In the genomic region with DNA sequence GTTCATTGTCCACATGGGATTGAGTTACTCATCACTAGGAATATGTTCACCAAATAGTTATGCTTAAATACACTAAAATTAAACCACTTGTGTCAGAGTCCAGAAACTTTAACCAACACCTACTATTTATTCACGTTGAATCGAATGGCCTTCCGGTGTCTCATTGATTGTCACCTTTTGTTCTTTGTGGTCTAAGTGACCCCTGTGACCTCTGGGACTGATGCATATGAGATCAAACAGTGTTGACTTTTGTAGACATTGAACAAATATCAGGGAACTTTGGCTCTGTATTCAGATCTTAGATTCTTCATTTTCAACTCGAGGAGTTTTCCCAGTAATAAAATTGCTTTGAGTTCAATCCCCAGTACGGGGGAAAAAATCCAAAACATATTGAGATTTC, we compare ENCODE assay signal across 24 mouse cellular contexts. TPM values are rescaled to one million over a fixed set of nuclear protein-coding genes. Genes with fewer than 3 reads are reported as not detected.
"Had no signal": no experiment of that assay in that cellular context is flagged by ENCODE, and none has a peak within 500 bp of the region (broad histone marks: within the 10 kb centered on the region; RNA-seq: fewer than 3 reads in every experiment).

No protein-coding gene starts in this region.

RNA-seq across cellular contexts. Expression of a gene that starts 27.9 kb away (rescaled TPM):
- polyA plus RNA-seq: limb, embryonic 10.5 days; limb, embryonic 11.5 days; limb, embryonic 12.5 days; limb, embryonic 13.5 days; limb, embryonic 14.5 days; limb, embryonic 15.5 days; liver, adult 2 months; lung, adult 2 months; lung, embryonic 14.5 days; lung, embryonic 16.5 days; lung, postnatal 0 days; macrophage; midbrain, embryonic 10.5 days; midbrain, embryonic 11.5 days; midbrain, embryonic 12.5 days; midbrain, embryonic 13.5 days; midbrain, embryonic 14.5 days; midbrain, embryonic 15.5 days; midbrain, embryonic 16.5 days; midbrain, postnatal 0 days; myocyte; neural tube, embryonic 11.5 days; neural tube, embryonic 12.5 days; neural tube, embryonic 13.5 days had no signal

RNA-seq across cellular contexts. Expression of a gene that starts 50.4 kb away (rescaled TPM):
- polyA plus RNA-seq: limb, embryonic 10.5 days; limb, embryonic 11.5 days; limb, embryonic 12.5 days; limb, embryonic 13.5 days; limb, embryonic 14.5 days; limb, embryonic 15.5 days; liver, adult 2 months; lung, adult 2 months; lung, embryonic 14.5 days; lung, embryonic 16.5 days; lung, postnatal 0 days; macrophage; midbrain, embryonic 10.5 days; midbrain, embryonic 11.5 days; midbrain, embryonic 12.5 days; midbrain, embryonic 13.5 days; midbrain, embryonic 14.5 days; midbrain, embryonic 15.5 days; midbrain, embryonic 16.5 days; midbrain, postnatal 0 days; myocyte; neural tube, embryonic 11.5 days; neural tube, embryonic 12.5 days; neural tube, embryonic 13.5 days had no signal
